Mouse (Mus musculus): Measurements from ENCODE around the gene Gprc5b. TPM values are rescaled to one million over a fixed set of nuclear protein-coding genes. Genes with fewer than 3 reads are reported as not detected.

Gene Gprc5b
- polyA plus RNA-seq, 1 experiment from 2014 or later, result 7.5 TPM

- H3K4me1 ChIP-seq, result 0 out of 2 replicates have a peak, but pooled peaks cover 6% of the 10 kb centered on the region
- 55% methylated on average over 4 of the region's 4 CpGs for WGBS
- H3K36me3 ChIP-seq, result no peaks in the 10 kb centered on the region
- no peak overlapping the region for H3K4me3 ChIP-seq (replicated peaks)
- H3K9me3 ChIP-seq (replicated peaks), result no peaks in the 10 kb centered on the region
- no peak; the same call in 1 of the 2 replicates for ATAC-seq (replicated peaks; ENCODE audit: low FRiP score)
- no peak overlapping the region for H3K9ac ChIP-seq
- H3K27ac ChIP-seq, result 0 out of 2 replicates have a peak overlapping the region, but pooled peaks have one; percentile 41
- H3K27me3 ChIP-seq, result no peaks in the 10 kb centered on the region
- no peak overlapping the region for H3K4me2 ChIP-seq
Measured at GRCm38 (mm10) chr7:118922441-118923202, 72.4 kb downstream of the Gprc5b start.

Other genes with a start within 250 kb of the Gprc5b start
- 3.1 and 3.5 TPM in 2 replicates for gene Iqck, start 139.5 kb downstream of the Gprc5b start, polyA plus RNA-seq (2015; fragmentation: Nextera tagmentation; extraction: Ambion mirVana)
- 121 and 138 TPM in 2 replicates for gene Knop1, start 139.0 kb downstream of the Gprc5b start, polyA plus RNA-seq (2015; fragmentation: Nextera tagmentation; extraction: Ambion mirVana)
- 0.34 TPM in 1 of 2 replicates, not detected in the other for gene Gpr139, start 189.4 kb upstream of the Gprc5b start, polyA plus RNA-seq (2015; fragmentation: Nextera tagmentation; extraction: Ambion mirVana)